Mouse (Mus musculus) mammary gland, adult 2 months (tissue): ENCODE results near the gene Olfr487. TPM values are rescaled to one million over a fixed set of nuclear protein-coding genes. Genes with fewer than 3 reads are reported as not detected.

Source experiments
- polyA plus RNA-seq: library from polyadenylated mRNA; depleted of rRNA; stranded (reverse); fragments of >200 nt; gene quantifications from 2 replicates; pipeline ENCODE4 v1.2.3, GENCODE M21; 2012; ENCODE audit warnings: low replicate concordance; rRNA removed

Olfr487 gene
- polyA plus RNA-seq, result not detected in 2 replicates

GRCm38 (mm10) chr7:108214536-108214935 lies at the start of gene Olfr487:
Olfr487 (minus strand) TSS chr7:108214636.

GRCm38 (mm10) chr7:108258247-108258646 lies 43.8 kb upstream of the Olfr487 start, which contains the start of gene Olfr488:
Olfr488 (minus strand) TSS chr7:108258347.

GRCm38 (mm10) chr7:108172642-108173041 lies 41.8 kb downstream of the Olfr487 start, which contains the start of gene Olfr486:
Olfr486 (minus strand) TSS chr7:108172742.

GRCm38 (mm10) chr7:108159771-108160170 lies 54.7 kb downstream of the Olfr487 start, which contains the start of gene Olfr485:
Olfr485 (minus strand) TSS chr7:108159871.

Other genes with a start within 250 kb of the Olfr487 start
- gene Olfr476, start 249.8 kb downstream of the Olfr487 start, polyA plus RNA-seq, result not detected in 2 replicates
- gene Olfr477, start 227.9 kb downstream of the Olfr487 start, polyA plus RNA-seq, result not detected in 2 replicates
- gene Olfr478, start 180.6 kb downstream of the Olfr487 start, polyA plus RNA-seq, result not detected in 2 replicates
- gene Olfr479, start 163.9 kb downstream of the Olfr487 start, polyA plus RNA-seq, result not detected in 2 replicates
- gene Olfr480, start 147.3 kb downstream of the Olfr487 start, polyA plus RNA-seq, result not detected in 2 replicates
- gene Olfr481, start 134.8 kb downstream of the Olfr487 start, polyA plus RNA-seq, result not detected in 2 replicates
- not detected in 2 replicates for gene Olfr482, start 117.0 kb downstream of the Olfr487 start, polyA plus RNA-seq
- gene Olfr483, start 113.8 kb downstream of the Olfr487 start, polyA plus RNA-seq, result not detected in 2 replicates
- not detected in 2 replicates for gene Olfr484, start 87.2 kb downstream of the Olfr487 start, polyA plus RNA-seq
- gene Olfr485, start 54.8 kb downstream of the Olfr487 start, polyA plus RNA-seq, result not detected in 2 replicates
- not detected in 2 replicates for gene Olfr486, start 41.9 kb downstream of the Olfr487 start, polyA plus RNA-seq
- not detected in 2 replicates for gene Olfr488, start 43.7 kb upstream of the Olfr487 start, polyA plus RNA-seq
- gene Olfr490, start 74.3 kb upstream of the Olfr487 start, polyA plus RNA-seq, result not detected in 2 replicates
- gene Olfr491, start 98.8 kb upstream of the Olfr487 start, polyA plus RNA-seq, result not detected in 2 replicates
- gene Olfr492, start 109.0 kb upstream of the Olfr487 start, polyA plus RNA-seq, result not detected in 2 replicates
- not detected in 2 replicates for gene Olfr493, start 132.3 kb upstream of the Olfr487 start, polyA plus RNA-seq
- gene Olfr494, start 150.7 kb upstream of the Olfr487 start, polyA plus RNA-seq, result not detected in 2 replicates
- gene Olfr495, start 178.5 kb upstream of the Olfr487 start, polyA plus RNA-seq, result not detected in 2 replicates
- gene Olfr497, start 205.8 kb upstream of the Olfr487 start, polyA plus RNA-seq, result not detected in 2 replicates